Mouse (Mus musculus) megakaryocyte, embryonic 14.5 days (primary cell): Measurements from ENCODE around the gene Slc25a39.

Source experiments
- FLI1 ChIP-seq: IDR thresholded peaks from 2 replicates; pipeline ENCODE4 v1.6.1; 2012; ENCODE audit warnings: low read length, inconsistent platforms, mixed read lengths
- GATA1 ChIP-seq: IDR thresholded peaks from 3 replicates; pipeline ENCODE4 v1.6.1; 2012; ENCODE audit warnings: mixed read lengths, low read length, inconsistent platforms, borderline replicate concordance

DNA sequence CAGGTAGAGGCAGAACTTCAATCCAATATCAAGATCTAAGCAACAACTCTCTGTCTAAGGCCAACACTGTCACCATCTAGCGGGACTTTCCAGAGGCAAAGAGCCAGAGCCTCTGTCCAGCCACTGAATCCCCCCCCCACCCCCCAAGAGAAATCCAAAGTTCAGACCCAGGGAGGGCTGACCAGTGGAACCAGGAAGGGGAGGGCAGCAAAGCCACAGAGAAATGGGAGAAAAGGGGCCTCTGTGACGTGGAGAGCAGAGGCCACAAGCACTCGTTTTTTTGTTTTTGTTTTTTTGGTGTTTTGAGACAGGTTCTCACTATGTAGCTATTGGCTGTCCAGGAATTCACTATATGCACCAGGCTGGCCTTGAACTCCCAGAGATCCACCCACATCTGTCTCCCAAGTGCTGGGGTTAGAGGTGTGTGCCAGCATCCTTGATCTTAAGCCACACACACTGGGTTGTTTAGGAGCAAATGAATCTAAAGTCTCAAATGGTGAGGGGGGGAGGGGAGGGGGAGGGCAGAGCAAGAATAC is 2.1 kb upstream of the Slc25a39 start:
- TF ChIP-seq FLI1 = no peak
- TF ChIP-seq GATA1 = no peak
